Mouse (Mus musculus): ENCODE measurements at regions not wholly inside any gene's neighbourhood (a gene's known extent, or its start where the extent isn't known, plus 50 kb on each side); places are given as distances from the start of the nearest gene placed in this dataset.

- no peak overlapping the region for H3K27ac ChIP-seq (replicated peaks in 1 of 2; ENCODE audit: control insufficient read depth in 1 of 2, insufficient read depth in 1 of 2, low read depth in 2 of 2, low read length in 2 of 2)
- no peak overlapping the region for H3K4me3 ChIP-seq (ENCODE audit: control insufficient read depth in 1 of 2, insufficient read depth in 1 of 2, low read depth in 1 of 2, low read length in 2 of 2)
- no peaks in the 10 kb centered on the region for H3K9me3 ChIP-seq (ENCODE audit: control insufficient read depth, low read length)
- no peak overlapping the region for H3K4me2 ChIP-seq (ENCODE audit: low read length)
- 31% methylated on average over 5 of the region's 5 CpGs for WGBS
- H3K4me1 ChIP-seq (ENCODE audit: control insufficient read depth in 2 of 2, insufficient read depth in 2 of 2, low read length in 2 of 2) = no peaks in the 10 kb centered on the region
- no peaks in the 10 kb centered on the region for H3K27me3 ChIP-seq (ENCODE audit: control insufficient read depth, insufficient read depth, low read length)
- ATAC-seq (ENCODE audit: insufficient number of reproducible peaks, insufficient read depth, low FRiP score, low read depth) = no peak
- H3K36me3 ChIP-seq (ENCODE audit: control insufficient read depth, insufficient read depth, low read length) = no peaks in the 10 kb centered on the region
- H3K9ac ChIP-seq (ENCODE audit: low read length) = no peak overlapping the region
Observed at GRCm38 (mm10) chr4:125941266-125941665, 83.1 kb upstream of the Csf3r start.

- H3K4me3 ChIP-seq (ENCODE audit: control insufficient read depth in 1 of 2, insufficient read depth in 1 of 2, low read depth in 1 of 2, low read length in 2 of 2) = no peak overlapping the region
- H3K4me1 ChIP-seq (ENCODE audit: control insufficient read depth in 2 of 2, insufficient read depth in 2 of 2, low read length in 2 of 2) = no peaks in the 10 kb centered on the region
- no peak for ATAC-seq (ENCODE audit: insufficient number of reproducible peaks, insufficient read depth, low FRiP score, low read depth)
- 51% methylated on average over 3 of the region's 3 CpGs for WGBS
- H3K9ac ChIP-seq (ENCODE audit: low read length) = no peak overlapping the region
- H3K36me3 ChIP-seq (ENCODE audit: control insufficient read depth, insufficient read depth, low read length) = no peaks in the 10 kb centered on the region
- no peak overlapping the region for H3K27ac ChIP-seq (replicated peaks in 1 of 2; ENCODE audit: control insufficient read depth in 1 of 2, insufficient read depth in 1 of 2, low read depth in 2 of 2, low read length in 2 of 2)
- H3K4me2 ChIP-seq (ENCODE audit: low read length) = no peak overlapping the region
- H3K9me3 ChIP-seq (ENCODE audit: control insufficient read depth, low read length) = no peaks in the 10 kb centered on the region
- no peaks in the 10 kb centered on the region for H3K27me3 ChIP-seq (ENCODE audit: control insufficient read depth, insufficient read depth, low read length)
Observed at GRCm38 (mm10) chr4:125941916-125942315, 82.4 kb upstream of the Csf3r start.

- WGBS = 53% methylated on average over 2 of the region's 2 CpGs
- H3K36me3 ChIP-seq (ENCODE audit: control insufficient read depth, insufficient read depth, low read length) = no peaks in the 10 kb centered on the region
- H3K27ac ChIP-seq (replicated peaks in 1 of 2; ENCODE audit: control insufficient read depth in 1 of 2, insufficient read depth in 1 of 2, low read depth in 2 of 2, low read length in 2 of 2) = no peak overlapping the region
- H3K9ac ChIP-seq (ENCODE audit: low read length) = no peak overlapping the region
- H3K27me3 ChIP-seq (ENCODE audit: control insufficient read depth, insufficient read depth, low read length) = no peaks in the 10 kb centered on the region
- H3K4me2 ChIP-seq (ENCODE audit: low read length) = no peak overlapping the region
- no peaks in the 10 kb centered on the region for H3K4me1 ChIP-seq (ENCODE audit: control insufficient read depth in 2 of 2, insufficient read depth in 2 of 2, low read length in 2 of 2)
- no peak overlapping the region for H3K4me3 ChIP-seq (ENCODE audit: control insufficient read depth in 1 of 2, insufficient read depth in 1 of 2, low read depth in 1 of 2, low read length in 2 of 2)
- no peaks in the 10 kb centered on the region for H3K9me3 ChIP-seq (ENCODE audit: control insufficient read depth, low read length)
- no peak for ATAC-seq (ENCODE audit: insufficient number of reproducible peaks, insufficient read depth, low FRiP score, low read depth)
Observed at GRCm38 (mm10) chr4:125945062-125945461, 79.3 kb upstream of the Csf3r start.

- Histone ChIP-seq H3K4me1 (ENCODE audit: control insufficient read depth in 2 of 2, insufficient read depth in 2 of 2, low read length in 2 of 2) (no peaks in the 10 kb centered on the region), H3K9ac (ENCODE audit: low read length) (no peak overlapping the region), H3K27me3 (ENCODE audit: control insufficient read depth, insufficient read depth, low read length) (no peaks in the 10 kb centered on the region; the same call in 1 of the 2 replicates), H3K9me3 (ENCODE audit: control insufficient read depth, low read length) (no peaks in the 10 kb centered on the region), H3K36me3 (ENCODE audit: control insufficient read depth, insufficient read depth, low read length) (no peaks in the 10 kb centered on the region), H3K27ac (replicated peaks in 1 of 2; ENCODE audit: control insufficient read depth in 1 of 2, insufficient read depth in 1 of 2, low read depth in 2 of 2, low read length in 2 of 2) (no peak overlapping the region), H3K4me3 (ENCODE audit: control insufficient read depth in 1 of 2, insufficient read depth in 1 of 2, low read depth in 1 of 2, low read length in 2 of 2) (no peak overlapping the region), H3K4me2 (ENCODE audit: low read length) (no peak overlapping the region)
- 59% methylated on average over 9 of the region's 9 CpGs for WGBS
- ATAC-seq (ENCODE audit: insufficient number of reproducible peaks, insufficient read depth, low FRiP score, low read depth) = no peak
Observed at GRCm38 (mm10) chr4:125959426-125959825, 64.9 kb upstream of the Csf3r start.

- H3K27ac ChIP-seq (replicated peaks in 1 of 2; ENCODE audit: control insufficient read depth in 1 of 2, insufficient read depth in 1 of 2, low read depth in 2 of 2, low read length in 2 of 2) = no peak overlapping the region
- WGBS = 35% methylated on average over 8 of the region's 8 CpGs
- H3K9me3 ChIP-seq (ENCODE audit: control insufficient read depth, low read length) = no peaks in the 10 kb centered on the region
- no peak overlapping the region for H3K4me3 ChIP-seq (ENCODE audit: control insufficient read depth in 1 of 2, insufficient read depth in 1 of 2, low read depth in 1 of 2, low read length in 2 of 2)
- H3K36me3 ChIP-seq (ENCODE audit: control insufficient read depth, insufficient read depth, low read length) = no peaks in the 10 kb centered on the region
- H3K27me3 ChIP-seq (ENCODE audit: control insufficient read depth, insufficient read depth, low read length) = no peaks in the 10 kb centered on the region; the same call in 1 of the 2 replicates
- no peak overlapping the region for H3K9ac ChIP-seq (ENCODE audit: low read length)
- no peaks in the 10 kb centered on the region for H3K4me1 ChIP-seq (ENCODE audit: control insufficient read depth in 2 of 2, insufficient read depth in 2 of 2, low read length in 2 of 2)
- ATAC-seq (ENCODE audit: insufficient number of reproducible peaks, insufficient read depth, low FRiP score, low read depth) = no peak
- H3K4me2 ChIP-seq (ENCODE audit: low read length) = no peak overlapping the region
Observed at GRCm38 (mm10) chr4:125960704-125961279, 63.6 kb upstream of the Csf3r start.

GRCm38 (mm10) chr4:125962677-125963076 lies 61.7 kb upstream of the Csf3r start:
- WGBS = 6% methylated on average over 7 of the region's 7 CpGs
- H3K4me1 ChIP-seq (ENCODE audit: control insufficient read depth in 2 of 2, insufficient read depth in 2 of 2, low read length in 2 of 2) = no peaks in the 10 kb centered on the region
- no peaks in the 10 kb centered on the region for H3K9me3 ChIP-seq (ENCODE audit: control insufficient read depth, low read length)
- H3K9ac ChIP-seq (ENCODE audit: low read length) = no peak overlapping the region
- ATAC-seq (ENCODE audit: insufficient number of reproducible peaks, insufficient read depth, low FRiP score, low read depth) = no peak
- no peak overlapping the region for H3K4me3 ChIP-seq (ENCODE audit: control insufficient read depth in 1 of 2, insufficient read depth in 1 of 2, low read depth in 1 of 2, low read length in 2 of 2)
- no peaks in the 10 kb centered on the region for H3K36me3 ChIP-seq (ENCODE audit: control insufficient read depth, insufficient read depth, low read length)
- H3K27ac ChIP-seq (replicated peaks in 1 of 2; ENCODE audit: control insufficient read depth in 1 of 2, insufficient read depth in 1 of 2, low read depth in 2 of 2, low read length in 2 of 2) = no peak overlapping the region
- no peaks in the 10 kb centered on the region; the same call in 1 of the 2 replicates for H3K27me3 ChIP-seq (ENCODE audit: control insufficient read depth, insufficient read depth, low read length)
- H3K4me2 ChIP-seq (ENCODE audit: low read length) = no peak overlapping the region

Data from heart, embryonic 14.5 days (tissue).